Mouse (Mus musculus): Measurements from ENCODE around the gene Nol4l.
A peak's percentile ranks its signal among the peaks of the same experiment; 100 is the strongest.

Nol4l gene

GRCm38 (mm10) chr2:153529931-153530766 lies at the start of gene Nol4l:
TSS of gene Nol4l (minus strand) at chr2:153529971.
- no peak for DNase-seq (ENCODE audit: low spot score)

- DNase-seq (ENCODE audit: low spot score) = no peak
These were observed 47.4 kb upstream of the Nol4l start for GRCm38 (mm10) chr2:153577122-153577521.

- no peak for DNase-seq (ENCODE audit: low spot score)
These were observed 46.4 kb upstream of the Nol4l start for GRCm38 (mm10) chr2:153576150-153576549.

- DNase-seq (ENCODE audit: low spot score) = no peak
These were observed 45.8 kb upstream of the Nol4l start for GRCm38 (mm10) chr2:153575554-153575953.

GRCm38 (mm10) chr2:153573101-153573500 lies 43.3 kb upstream of the Nol4l start:
- DNase-seq (ENCODE audit: low spot score) = no peak

GRCm38 (mm10) chr2:153568541-153568940 lies 38.8 kb upstream of the Nol4l start:
- no peak for DNase-seq (ENCODE audit: low spot score)

GRCm38 (mm10) chr2:153568013-153568412 lies 38.2 kb upstream of the Nol4l start:
- no peak for DNase-seq (ENCODE audit: low spot score)

- peak; percentile 15 for DNase-seq (ENCODE audit: low spot score)
These were observed 34.6 kb upstream of the Nol4l start for GRCm38 (mm10) chr2:153564343-153564742.

GRCm38 (mm10) chr2:153561564-153561963 lies 31.8 kb upstream of the Nol4l start:
- no peak for DNase-seq (ENCODE audit: low spot score)

- no peak for DNase-seq (ENCODE audit: low spot score)
These were observed 31.1 kb upstream of the Nol4l start for GRCm38 (mm10) chr2:153560664-153561541.

- DNase-seq (ENCODE audit: low spot score) = no peak
These were observed 29.9 kb upstream of the Nol4l start for GRCm38 (mm10) chr2:153559613-153560152.

- no peak for DNase-seq (ENCODE audit: low spot score)
These were observed 28.7 kb upstream of the Nol4l start for GRCm38 (mm10) chr2:153558464-153558863.

- no peak for DNase-seq (ENCODE audit: low spot score)
These were observed 27.5 kb upstream of the Nol4l start for GRCm38 (mm10) chr2:153557259-153557658.

- no peak for DNase-seq (ENCODE audit: low spot score)
These were observed 26.4 kb upstream of the Nol4l start for GRCm38 (mm10) chr2:153556208-153556607.

- DNase-seq (ENCODE audit: low spot score) = no peak
These were observed 24.8 kb upstream of the Nol4l start for GRCm38 (mm10) chr2:153554543-153554942.

- no peak for DNase-seq (ENCODE audit: low spot score)
These were observed 19.7 kb upstream of the Nol4l start for GRCm38 (mm10) chr2:153549486-153549885.

- no peak for DNase-seq (ENCODE audit: low spot score)
These were observed 18.6 kb upstream of the Nol4l start for GRCm38 (mm10) chr2:153548221-153548923.

GRCm38 (mm10) chr2:153547633-153548032 lies 17.9 kb upstream of the Nol4l start:
- no peak for DNase-seq (ENCODE audit: low spot score)

- DNase-seq (ENCODE audit: low spot score) = no peak
These were observed 17.2 kb upstream of the Nol4l start for GRCm38 (mm10) chr2:153546972-153547371.

- DNase-seq (ENCODE audit: low spot score) = no peak
These were observed 16.7 kb upstream of the Nol4l start for GRCm38 (mm10) chr2:153546471-153546870.

- DNase-seq (ENCODE audit: low spot score) = no peak
These were observed 15.0 kb upstream of the Nol4l start for GRCm38 (mm10) chr2:153544771-153545170.

Measured in spleen, adult 12 weeks (tissue).